Mouse (Mus musculus): ENCODE measurements around the gene Dbn1. TPM values are rescaled to one million over a fixed set of nuclear protein-coding genes. Genes with fewer than 3 reads are reported as not detected.

Gene Dbn1
- 10 to 100 TPM; 53.7 to 58.2 TPM for total RNA-seq (2021)

GRCm38 (mm10) chr13:55487578-55488498, at the start of gene Dbn1:
Gene Dbn1, minus strand, starts transcription at chr13:55488111.
- peak; percentile 58 for DNase-seq
- intact Hi-C loops (cut with DNase I) = loop anchor here (2.0 kb wide), 1 partner anchor 17 kb away; no protein-coding TSS in a partner anchor

- peak; percentile 100 for DNase-seq
- intact Hi-C loops (cut with DNase I) = loop anchor here (5.0 kb wide), 1 partner anchor 129 kb away; no protein-coding TSS in a partner anchor
These were observed 48.6 kb upstream of the Dbn1 start, which contains the start of gene Ddx41 for GRCm38 (mm10) chr13:55536194-55537175. Gene Ddx41, minus strand, starts transcription at chr13:55536658.

GRCm38 (mm10) chr13:55535796-55536193, 47.9 kb upstream of the Dbn1 start:
- intact Hi-C loops (cut with DNase I) = loop anchor here (5.0 kb wide), 1 partner anchor 128 kb away; no protein-coding TSS in a partner anchor

GRCm38 (mm10) chr13:55535191-55535590, 47.3 kb upstream of the Dbn1 start:
- no peak for DNase-seq
- intact Hi-C loops (cut with DNase I) = loop anchor here (5.0 kb wide), 1 partner anchor 128 kb away; no protein-coding TSS in a partner anchor

More at GRCm38 (mm10) chr13:55535796-55536193, 47.9 kb upstream of the Dbn1 start:
- no peak for DNase-seq

GRCm38 (mm10) chr13:55529198-55529915, 41.4 kb upstream of the Dbn1 start, which contains the start of gene Dok3:
Gene Dok3, minus strand, starts transcription at chr13:55529296.
- intact Hi-C loops (cut with DNase I) = no loop called here
- no peak for DNase-seq

GRCm38 (mm10) chr13:55527834-55528772, 40.2 kb upstream of the Dbn1 start:
- no peak for DNase-seq
- intact Hi-C loops (cut with DNase I) = no loop called here

- intact Hi-C loops (cut with DNase I) = no loop called here
- no peak for DNase-seq
These were observed 39.3 kb upstream of the Dbn1 start for GRCm38 (mm10) chr13:55527212-55527611.

- intact Hi-C loops (cut with DNase I) = no loop called here
- DNase-seq = no peak
These were observed 38.0 kb upstream of the Dbn1 start for GRCm38 (mm10) chr13:55525733-55526553.

- intact Hi-C loops (cut with DNase I) = no loop called here
- DNase-seq = no peak
These were observed 36.2 kb upstream of the Dbn1 start for GRCm38 (mm10) chr13:55523951-55524600.

- intact Hi-C loops (cut with DNase I) = no loop called here
- peak; percentile 40 to 54 for DNase-seq
These were observed 35.4 kb upstream of the Dbn1 start for GRCm38 (mm10) chr13:55523278-55523677.

- intact Hi-C loops (cut with DNase I) = no loop called here
- DNase-seq = peak; percentile 40 to 52
These were observed 34.8 kb upstream of the Dbn1 start for GRCm38 (mm10) chr13:55522730-55523129.

- intact Hi-C loops (cut with DNase I) = no loop called here
- DNase-seq = no peak
These were observed 31.7 kb upstream of the Dbn1 start for GRCm38 (mm10) chr13:55519606-55520005.

GRCm38 (mm10) chr13:55516955-55517354, 29.0 kb upstream of the Dbn1 start:
- intact Hi-C loops (cut with DNase I) = loop anchor here (1.0 kb wide), 2 partner anchors 99 to 112 kb away; no protein-coding TSS in a partner anchor
- peak; percentile 89 to 94 for DNase-seq

- intact Hi-C loops (cut with DNase I) = loop anchor here (1.0 to 2.0 kb wide), 3 partner anchors 35 to 93 kb away; no protein-coding TSS in a partner anchor
- no peak for DNase-seq
These were observed 25.9 kb upstream of the Dbn1 start for GRCm38 (mm10) chr13:55513828-55514227.

- DNase-seq = peak; percentile 93 to 94
- intact Hi-C loops (cut with DNase I) = loop anchor here (1.0 to 2.0 kb wide), 2 partner anchors 40 to 92 kb away; no protein-coding TSS in a partner anchor
These were observed 25.3 kb upstream of the Dbn1 start, which contains the start of gene Pdlim7 for GRCm38 (mm10) chr13:55513111-55513748. Gene Pdlim7, minus strand, starts transcription at chr13:55513676.

GRCm38 (mm10) chr13:55512379-55513031, 24.6 kb upstream of the Dbn1 start:
- intact Hi-C loops (cut with DNase I) = loop anchor here (1.0 to 2.0 kb wide), 2 partner anchors 40 to 91 kb away; no protein-coding TSS in a partner anchor
- peak; percentile 77 to 82 for DNase-seq

All from heart, postnatal 10 days (tissue).